Mouse (Mus musculus) 3T3-L1 (cell line): ENCODE data around the gene Vps39.
A peak's percentile ranks its signal among the peaks of the same experiment; 100 is the strongest.

Source experiments
- DNase-seq: peaks from one replicate; pipeline ENCODE4 v3.0.0-alpha.2; 2015; ENCODE audit warnings: low read depth, low spot score

The Vps39 gene

GRCm38 (mm10) chr2:120299866-120300265 lies 53.1 kb downstream of the Vps39 start:
- DNase-seq: no peak

DNA sequence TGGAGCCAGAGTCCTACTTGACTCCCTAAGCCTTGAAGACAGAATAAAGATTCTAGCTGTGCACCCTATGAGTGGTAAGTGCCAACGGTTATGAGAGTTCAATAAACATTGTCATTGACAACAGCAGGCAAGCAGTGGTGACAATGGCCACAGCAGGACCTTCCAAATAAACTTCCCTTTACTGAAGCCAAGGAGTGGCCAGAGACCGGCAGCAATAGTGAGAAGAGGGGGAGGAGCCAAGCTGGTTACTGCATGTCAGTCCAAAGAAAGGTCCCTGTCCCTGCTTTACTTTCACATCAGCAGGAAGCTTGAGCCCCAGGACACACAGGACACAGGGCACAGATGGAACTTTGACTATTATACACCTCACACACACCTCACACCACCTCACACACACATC lies 56.8 kb downstream of the Vps39 start:
- no peak for DNase-seq

DNA sequence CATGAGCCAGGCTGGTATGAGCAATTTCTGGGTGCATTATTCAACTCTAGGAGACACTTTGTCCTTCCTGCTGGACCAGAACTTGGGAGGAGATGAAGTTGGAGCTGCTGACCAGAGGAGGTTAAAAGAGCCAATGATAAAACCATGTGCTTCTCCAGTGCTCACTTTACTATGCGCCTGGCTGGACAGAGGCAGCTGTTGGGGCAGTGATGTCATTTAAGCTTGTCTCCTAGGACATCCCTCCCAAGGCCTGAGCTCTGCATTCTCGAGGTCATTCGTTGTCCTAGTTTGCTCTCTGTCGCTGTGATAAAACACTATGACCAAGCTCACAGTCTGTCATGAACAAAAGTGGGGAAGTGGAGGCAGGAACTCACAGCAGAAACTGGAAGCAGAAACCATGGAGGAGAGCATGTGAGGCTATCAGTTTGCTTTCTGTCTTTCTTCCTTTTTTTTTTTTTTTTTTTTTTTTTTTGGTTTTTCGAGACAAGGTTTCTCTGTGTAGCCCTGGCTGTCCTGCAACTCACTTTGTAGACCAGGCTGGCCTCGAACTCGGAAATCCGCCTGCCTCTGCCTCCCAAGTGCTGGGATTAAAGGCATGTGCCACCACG lies 61.4 kb downstream of the Vps39 start:
- no peak for DNase-seq

GRCm38 (mm10) chr2:120288995-120289394 lies 63.9 kb downstream of the Vps39 start, which contains the start of gene Pla2g4d:
Pla2g4d (minus strand) TSS chr2:120289197.
- no peak for DNase-seq

DNA sequence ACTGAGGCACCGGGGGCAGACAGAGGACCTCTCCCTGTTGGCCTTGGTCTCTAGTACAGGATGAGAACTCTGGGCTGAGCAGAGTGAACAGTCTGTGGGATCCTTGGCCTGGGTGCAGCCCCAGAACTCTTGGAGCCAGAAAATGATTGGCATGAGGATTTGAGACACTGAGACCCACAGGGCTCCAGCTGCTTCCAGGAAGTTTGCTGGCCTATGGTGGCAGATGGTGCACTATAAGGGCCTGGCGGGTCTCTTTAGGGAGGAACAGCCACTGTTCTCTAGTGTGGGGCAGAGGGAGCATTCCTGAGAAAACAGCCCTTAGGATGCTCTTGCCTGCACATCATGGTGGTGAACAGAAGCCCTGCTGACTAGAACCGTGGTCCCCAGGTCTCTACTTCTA lies 64.5 kb downstream of the Vps39 start:
- DNase-seq: no peak

- no peak for DNase-seq
Measured at GRCm38 (mm10) chr2:120285639-120286038, 67.3 kb downstream of the Vps39 start.

- DNase-seq: no peak
Measured at GRCm38 (mm10) chr2:120284705-120285104, 68.2 kb downstream of the Vps39 start.

DNA sequence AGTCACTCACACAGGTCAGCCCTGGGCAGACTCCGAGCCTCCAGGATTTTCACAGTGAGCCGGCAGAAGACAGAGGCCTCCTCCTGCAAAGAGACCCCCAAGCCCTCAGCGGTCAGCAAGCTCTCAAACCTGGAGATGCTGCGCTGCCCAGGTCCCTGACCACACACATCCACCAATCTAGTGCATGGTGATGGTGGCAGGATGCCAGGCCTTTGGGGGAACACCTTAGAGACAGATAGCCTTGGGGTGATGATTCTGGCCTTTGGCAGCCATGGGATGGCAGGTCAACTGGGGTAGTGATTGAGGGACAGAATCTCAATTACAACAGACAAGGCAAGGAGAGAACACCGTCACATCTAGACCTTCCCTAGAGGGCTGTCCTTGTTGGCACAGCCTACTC lies 68.8 kb downstream of the Vps39 start:
- DNase-seq: no peak

GRCm38 (mm10) chr2:120283550-120283949 lies 69.4 kb downstream of the Vps39 start:
- no peak for DNase-seq

DNA sequence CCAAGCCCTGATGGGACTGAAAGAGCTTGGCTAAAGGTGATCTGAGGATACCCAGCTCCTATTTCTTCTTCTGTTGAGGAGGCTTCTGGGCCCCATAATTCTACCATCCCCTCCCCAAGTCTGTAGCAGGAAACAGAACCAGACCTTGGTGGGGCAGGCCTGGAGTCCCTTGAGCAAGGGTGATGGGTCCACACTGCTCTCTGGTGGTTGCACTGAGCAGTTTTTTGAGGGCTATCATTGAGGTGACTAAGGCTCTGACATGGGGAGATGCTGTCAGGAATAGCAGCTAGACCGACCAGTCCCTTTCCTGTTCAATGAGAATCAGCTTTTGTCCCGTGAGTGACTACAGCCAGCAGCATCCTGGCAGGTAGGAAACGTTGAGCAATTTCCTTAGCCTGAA lies 71.7 kb downstream of the Vps39 start:
- DNase-seq: peak; percentile 34

DNA sequence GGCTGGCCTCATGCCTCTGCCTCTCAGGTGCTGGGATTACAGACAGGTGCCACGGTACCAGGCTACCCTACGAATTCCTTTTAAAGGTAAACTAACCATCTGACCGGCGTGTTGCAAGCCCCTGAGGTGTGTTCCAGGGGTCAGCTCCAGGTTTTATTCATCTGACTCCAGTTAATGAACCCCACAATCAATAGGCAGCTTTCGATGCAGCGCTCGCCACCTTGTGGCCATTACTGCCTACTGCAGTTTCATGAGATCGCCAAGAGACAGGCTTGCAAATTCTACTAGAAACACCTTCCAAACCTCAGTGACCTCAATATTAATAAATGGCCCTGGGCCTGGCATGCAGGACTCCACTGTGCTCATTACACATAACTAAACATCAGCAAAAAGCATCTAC lies 73.0 kb downstream of the Vps39 start:
- DNase-seq: peak; percentile 67

DNA sequence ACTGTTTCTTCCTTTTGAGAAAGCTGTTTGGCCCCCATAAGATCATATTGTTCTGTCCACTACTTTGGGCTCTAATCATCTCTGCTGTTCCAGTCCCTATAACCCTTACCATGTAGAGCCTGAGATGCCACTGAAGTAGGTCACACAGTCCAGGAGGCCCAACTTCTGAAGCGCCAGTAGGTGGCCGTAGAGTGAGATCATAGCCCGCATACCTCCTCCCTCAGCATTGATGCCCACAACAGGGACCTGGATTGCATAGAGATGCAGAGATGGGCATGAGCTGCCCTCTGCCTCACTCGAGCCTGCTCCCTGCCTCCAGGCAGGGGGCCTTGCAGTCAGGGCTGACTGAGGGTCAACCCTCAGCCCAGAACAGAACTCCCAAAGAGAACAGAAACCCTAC lies 76.0 kb downstream of the Vps39 start:
- DNase-seq: no peak

DNA sequence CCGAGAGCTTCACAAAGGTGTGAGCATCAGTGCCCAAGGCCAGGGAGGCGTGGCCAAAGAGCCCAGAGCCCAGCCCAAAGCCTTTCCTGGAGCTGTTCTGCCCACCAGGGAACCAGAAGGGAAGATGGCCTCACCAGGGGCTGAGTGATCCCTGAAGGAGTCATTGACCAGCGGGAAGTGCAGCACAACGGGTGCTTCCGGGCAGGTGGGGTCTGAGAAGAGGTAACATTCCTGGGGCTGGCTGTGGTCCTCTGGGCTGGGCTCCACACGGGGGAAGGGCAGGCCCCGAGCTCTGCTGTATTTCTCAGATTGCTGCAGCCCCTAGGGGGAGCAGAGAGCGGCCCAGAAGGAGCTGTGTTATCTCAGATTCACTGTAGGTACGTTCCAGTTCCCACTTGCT lies 84.3 kb downstream of the Vps39 start:
- no peak for DNase-seq
